Mouse (Mus musculus) hindbrain, embryonic 13.5 days (tissue): ENCODE results near the gene Timp2. TPM values are rescaled to one million over a fixed set of nuclear protein-coding genes. Genes with fewer than 3 reads are reported as not detected.

ENCODE experiments used
- ATAC-seq: fragments of 200-750 bp; cut with Nextera tagmentation; 2 replicates; pipeline ENCODE4 v1.8.0; 2017; ENCODE audit warnings: moderate TSS enrichment; ENCODE audit not compliant: low FRiP score
- H3K27ac ChIP-seq: fragments of 300-500 bp; sonication (generic); 2 replicates; pipeline ENCODE4 v1.5.1; 2015; ENCODE audit warnings: inconsistent platforms, mild to moderate bottlenecking, moderate library complexity
- H3K27me3 ChIP-seq: fragments of 300-500 bp; sonication (generic); 2 replicates; pipeline ENCODE4 v1.6.1; 2015; ENCODE audit warnings: mild to moderate bottlenecking, inconsistent platforms
- H3K36me3 ChIP-seq: fragments of 300-500 bp; sonication (generic); 2 replicates; pipeline ENCODE4 v1.6.1; 2015; ENCODE audit warnings: mild to moderate bottlenecking, inconsistent platforms
- H3K4me1 ChIP-seq: fragments of 300-500 bp; sonication (generic); replicated peaks from 2 replicates; pipeline ENCODE4 v1.6.1; 2015; ENCODE audit warnings: inconsistent platforms
- H3K4me2 ChIP-seq: fragments of 300-500 bp; sonication (generic); 2 replicates; pipeline ENCODE4 v1.6.1; 2015; ENCODE audit warnings: inconsistent platforms, mild to moderate bottlenecking, moderate library complexity
- H3K4me3 ChIP-seq: fragments of 300-500 bp; sonication (generic); 2 replicates; pipeline ENCODE4 v1.5.1; 2015; ENCODE audit warnings: mild to moderate bottlenecking, inconsistent platforms
- H3K9ac ChIP-seq: fragments of 300-500 bp; sonication (generic); 2 replicates; pipeline ENCODE4 v1.6.1; 2015; ENCODE audit warnings: mild to moderate bottlenecking, inconsistent platforms
- H3K9me3 ChIP-seq: fragments of 300-500 bp; sonication (generic); 2 replicates; pipeline ENCODE4 v1.6.1; 2016; ENCODE audit warnings: inconsistent platforms
- WGBS: fragments of 180-500 bp; shearing (Covaris S2); methylation state at CpG from one replicate; pipeline ENCODE4 v1.1.7; 2015; 5-methylcytosine and 5-hydroxymethylcytosine counted together
- polyA plus RNA-seq: library from polyadenylated mRNA; unstranded; fragments of >200 nt; fragmentation: Nextera tagmentation; extraction: Ambion mirVana; gene quantifications from 2 replicates; pipeline ENCODE4 v1.2.1, GENCODE M21; 2015

The Timp2 gene
- polyA plus RNA-seq, 1 experiment from 2014 or later, result 45.7 TPM

DNA sequence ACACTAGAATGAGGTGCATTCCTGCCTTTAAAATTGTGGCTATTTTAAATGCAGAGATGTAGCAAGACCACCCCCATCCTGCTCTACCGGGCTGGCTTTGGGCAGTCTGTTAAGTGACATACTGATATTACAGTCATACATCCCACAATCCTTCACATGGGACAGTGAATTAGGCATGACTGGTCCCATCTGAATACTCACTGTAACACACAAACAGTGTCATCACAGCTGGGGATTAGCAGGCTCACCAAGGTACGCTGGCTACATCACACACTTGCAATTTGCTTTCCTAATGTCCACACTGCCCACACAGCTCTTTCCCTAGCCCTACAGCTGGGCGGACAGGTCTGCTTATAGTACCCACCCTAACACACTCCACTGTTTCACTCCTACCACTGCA, 75.3 kb downstream of the Timp2 start:
- H3K27ac ChIP-seq, result no peak overlapping the region
- no peaks in the 10 kb centered on the region for H3K27me3 ChIP-seq
- H3K4me1 ChIP-seq, result no peaks in the 10 kb centered on the region
- H3K9ac ChIP-seq, result no peak overlapping the region
- 94% methylated on average over 3 of the region's 3 CpGs for WGBS
- H3K36me3 ChIP-seq, result peaks cover 99% of the 10 kb centered on the region
- H3K4me2 ChIP-seq, result no peak overlapping the region
- H3K4me3 ChIP-seq, result no peak overlapping the region
- no peak for ATAC-seq
- H3K9me3 ChIP-seq, result no peaks in the 10 kb centered on the region

DNA sequence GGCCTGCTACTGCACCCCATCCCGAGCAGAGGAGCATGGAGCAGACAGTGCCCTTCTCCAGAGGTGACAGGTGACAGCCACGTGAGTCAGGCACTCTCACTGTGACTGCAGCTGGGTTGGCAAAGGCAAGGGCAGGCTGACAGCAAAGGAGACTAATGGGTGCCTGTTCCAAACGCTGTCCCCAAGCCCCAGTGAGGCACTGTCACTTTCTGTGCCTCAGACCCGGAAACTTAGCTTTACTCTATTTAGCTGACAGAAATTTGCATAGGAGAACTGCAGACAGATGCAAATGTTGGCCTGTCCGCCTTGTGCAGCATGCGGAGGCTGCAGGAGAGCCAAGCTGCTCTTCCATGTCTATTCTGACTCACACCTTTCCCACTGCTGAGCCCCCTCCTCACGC, 79.2 kb downstream of the Timp2 start:
- Histone ChIP-seq H3K9ac (no peak overlapping the region), H3K27me3 (no peaks in the 10 kb centered on the region), H3K4me2 (no peak overlapping the region), H3K9me3 (no peaks in the 10 kb centered on the region), H3K36me3 (peaks cover 99% of the 10 kb centered on the region), H3K4me1 (no peaks in the 10 kb centered on the region), H3K4me3 (no peak overlapping the region), H3K27ac (no peak overlapping the region)
- no peak for ATAC-seq
- 90% methylated on average over 7 of the region's 7 CpGs for WGBS

DNA sequence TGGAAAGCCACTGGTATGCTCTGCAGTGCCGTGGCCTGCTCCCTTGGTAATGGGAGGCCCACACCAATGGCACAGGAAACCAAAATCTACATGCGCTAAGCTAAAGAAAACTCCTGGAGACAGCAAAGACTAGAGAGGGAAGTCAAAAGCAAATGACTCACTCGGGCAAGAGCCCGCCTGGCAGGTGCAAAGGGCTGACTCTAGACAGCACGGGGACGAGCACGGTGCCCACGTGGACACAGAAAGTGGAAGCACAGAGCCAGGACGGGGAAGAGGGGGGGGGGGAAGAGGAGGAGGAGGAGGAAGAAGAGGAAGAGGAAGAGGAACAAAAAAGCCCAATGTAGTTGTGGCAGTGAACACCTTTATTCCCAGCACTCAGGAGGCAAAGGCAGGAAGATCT, 80.4 kb downstream of the Timp2 start:
- no peak overlapping the region for H3K27ac ChIP-seq
- H3K4me2 ChIP-seq, result no peak overlapping the region
- H3K36me3 ChIP-seq, result peaks cover 97% of the 10 kb centered on the region
- no peak overlapping the region for H3K4me3 ChIP-seq
- no peaks in the 10 kb centered on the region for H3K27me3 ChIP-seq
- no peaks in the 10 kb centered on the region for H3K4me1 ChIP-seq
- no peak for ATAC-seq
- H3K9me3 ChIP-seq, result no peaks in the 10 kb centered on the region
- no peak overlapping the region for H3K9ac ChIP-seq
- WGBS, result 98% methylated on average over 9 of the region's 9 CpGs

DNA sequence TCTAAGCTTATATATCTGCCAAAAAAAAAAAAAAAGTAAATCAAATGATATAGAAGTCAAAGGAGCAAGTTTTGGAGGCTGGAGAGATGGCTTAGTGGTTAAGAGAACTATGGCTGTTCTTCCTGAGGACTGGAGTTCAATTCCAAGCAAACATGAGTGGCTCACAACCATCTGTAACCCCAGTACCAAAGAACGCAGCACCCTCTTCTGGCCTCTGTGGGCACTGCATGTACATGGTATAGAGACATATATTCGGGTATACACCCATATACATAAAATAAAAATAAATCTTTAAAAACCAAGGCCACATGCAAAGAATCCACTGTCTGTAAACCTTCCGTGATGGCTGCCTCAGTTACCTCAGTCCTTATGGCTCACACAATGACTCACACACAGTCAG, 85.7 kb downstream of the Timp2 start:
- no peaks in the 10 kb centered on the region for H3K4me1 ChIP-seq
- H3K4me2 ChIP-seq, result no peak overlapping the region
- no peak overlapping the region for H3K27ac ChIP-seq
- peaks cover 97% of the 10 kb centered on the region for H3K36me3 ChIP-seq
- no peak overlapping the region for H3K9ac ChIP-seq
- no peaks in the 10 kb centered on the region for H3K27me3 ChIP-seq
- H3K4me3 ChIP-seq, result no peak overlapping the region
- ATAC-seq, result no peak
- H3K9me3 ChIP-seq, result no peaks in the 10 kb centered on the region
- 95% methylated on average over 3 of the region's 3 CpGs for WGBS

DNA sequence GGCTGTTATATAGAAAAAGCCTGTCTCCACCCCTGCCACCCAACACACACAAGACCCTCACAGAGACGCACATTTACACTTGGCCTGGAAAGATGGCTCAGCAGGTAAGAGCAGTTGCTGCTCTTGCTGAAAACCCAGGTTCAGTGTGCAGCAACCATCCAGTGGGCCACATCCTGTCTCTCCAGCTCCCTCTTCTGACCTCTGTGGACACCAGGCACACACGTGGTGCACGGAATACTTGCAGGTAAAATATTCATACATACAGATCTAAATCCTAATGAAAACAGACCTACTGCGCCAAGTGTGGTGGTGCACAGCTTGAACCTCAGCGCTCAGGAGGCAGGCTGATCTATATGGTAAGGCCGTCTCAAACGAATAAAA, 88.9 kb downstream of the Timp2 start:
- Histone ChIP-seq H3K27me3 (no peaks in the 10 kb centered on the region), H3K9me3 (no peaks in the 10 kb centered on the region), H3K36me3 (peaks cover 97% of the 10 kb centered on the region), H3K9ac (no peak overlapping the region), H3K4me1 (no peaks in the 10 kb centered on the region), H3K4me2 (no peak overlapping the region), H3K4me3 (no peak overlapping the region), H3K27ac (no peak overlapping the region)
- 92% methylated on average over 7 of the region's 7 CpGs for WGBS
- no peak for ATAC-seq

DNA sequence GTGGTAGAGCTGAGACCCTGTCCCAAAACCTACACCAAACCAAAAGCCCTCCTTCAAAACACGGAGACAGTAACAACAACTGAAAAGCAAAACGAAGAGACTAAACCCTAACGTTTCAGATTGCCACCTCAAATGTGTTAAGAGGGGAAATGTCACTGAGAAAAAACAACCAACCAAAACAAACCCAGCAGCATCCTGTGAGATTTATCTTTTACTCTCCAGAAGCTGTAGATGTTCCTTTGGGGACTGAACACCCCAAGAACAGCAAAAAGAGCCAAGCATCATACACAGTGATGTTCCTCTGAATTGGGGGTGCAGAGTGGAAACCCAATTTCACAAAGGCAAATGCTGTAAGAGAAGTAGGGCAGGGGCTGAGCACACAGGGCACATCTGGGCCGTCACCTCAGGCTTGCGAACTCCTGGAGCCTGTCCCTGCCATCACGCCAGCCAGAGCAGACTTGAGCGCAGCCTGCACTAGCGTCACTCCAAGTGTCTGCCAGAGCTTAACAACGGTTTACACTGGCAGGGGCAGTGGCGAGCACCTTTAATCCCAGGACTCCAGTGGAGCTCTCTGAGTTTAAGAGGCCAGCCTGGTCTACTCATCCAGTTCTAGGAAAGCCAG, 89.4 kb downstream of the Timp2 start:
- no peak for ATAC-seq
- H3K4me2 ChIP-seq, result no peak overlapping the region
- H3K27ac ChIP-seq, result no peak overlapping the region
- H3K9me3 ChIP-seq, result no peaks in the 10 kb centered on the region
- H3K4me3 ChIP-seq, result no peak overlapping the region
- WGBS, result 93% methylated on average over 10 of the region's 10 CpGs
- peaks cover 97% of the 10 kb centered on the region for H3K36me3 ChIP-seq
- no peaks in the 10 kb centered on the region for H3K4me1 ChIP-seq
- H3K9ac ChIP-seq, result no peak overlapping the region
- no peaks in the 10 kb centered on the region for H3K27me3 ChIP-seq

DNA sequence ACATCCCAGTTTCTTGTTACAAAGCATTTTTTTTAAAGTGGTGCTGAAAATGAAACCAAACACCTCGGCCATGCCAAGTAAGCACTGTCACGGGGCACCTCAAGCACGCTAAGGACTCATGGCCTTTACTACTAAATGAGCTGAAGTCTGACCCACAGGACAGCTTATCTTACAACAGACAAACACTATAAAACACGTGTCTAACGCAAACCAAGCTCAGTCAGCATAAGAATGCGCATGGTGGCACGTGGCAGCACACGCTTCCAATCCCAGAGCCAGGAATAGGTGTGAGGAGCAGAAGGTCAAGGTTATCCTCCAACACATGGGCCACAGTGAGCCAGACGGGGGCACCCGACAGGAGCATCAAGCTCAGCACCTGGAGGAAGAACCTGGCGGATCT, 89.9 kb downstream of the Timp2 start:
- H3K9me3 ChIP-seq, result no peaks in the 10 kb centered on the region
- H3K36me3 ChIP-seq, result peaks cover 99% of the 10 kb centered on the region
- no peak overlapping the region for H3K4me3 ChIP-seq
- no peaks in the 10 kb centered on the region for H3K27me3 ChIP-seq
- H3K27ac ChIP-seq, result no peak overlapping the region
- no peak overlapping the region for H3K4me2 ChIP-seq
- H3K4me1 ChIP-seq, result no peaks in the 10 kb centered on the region
- no peak for ATAC-seq
- WGBS, result 95% methylated on average over 11 of the region's 11 CpGs
- no peak overlapping the region for H3K9ac ChIP-seq

DNA sequence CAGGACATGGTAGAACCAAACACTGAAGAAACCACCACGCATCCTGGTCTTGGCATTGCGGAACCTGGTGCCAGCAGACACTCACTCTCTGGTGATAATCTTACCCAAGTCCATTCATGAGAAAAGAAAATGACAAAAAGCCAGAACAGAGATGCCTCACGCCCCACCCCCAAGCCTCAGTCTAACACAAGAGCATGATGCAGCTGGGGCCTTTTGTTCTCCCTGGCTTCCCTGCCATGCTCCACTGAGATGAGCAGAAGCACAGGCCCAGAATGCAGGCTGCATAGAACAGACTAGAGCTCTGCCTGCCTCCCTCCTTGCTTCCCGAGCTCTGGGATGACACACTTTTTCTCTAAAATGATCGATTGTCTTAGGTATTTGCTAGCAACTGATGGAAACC, 92.4 kb downstream of the Timp2 start:
- Histone ChIP-seq H3K4me2 (no peak overlapping the region), H3K9ac (no peak overlapping the region), H3K9me3 (no peaks in the 10 kb centered on the region), H3K4me1 (no peaks in the 10 kb centered on the region), H3K36me3 (peaks cover 100% of the 10 kb centered on the region), H3K27me3 (no peaks in the 10 kb centered on the region), H3K27ac (no peak overlapping the region), H3K4me3 (no peak overlapping the region)
- ATAC-seq, result no peak
- 83% methylated on average over 5 of the region's 5 CpGs for WGBS

DNA sequence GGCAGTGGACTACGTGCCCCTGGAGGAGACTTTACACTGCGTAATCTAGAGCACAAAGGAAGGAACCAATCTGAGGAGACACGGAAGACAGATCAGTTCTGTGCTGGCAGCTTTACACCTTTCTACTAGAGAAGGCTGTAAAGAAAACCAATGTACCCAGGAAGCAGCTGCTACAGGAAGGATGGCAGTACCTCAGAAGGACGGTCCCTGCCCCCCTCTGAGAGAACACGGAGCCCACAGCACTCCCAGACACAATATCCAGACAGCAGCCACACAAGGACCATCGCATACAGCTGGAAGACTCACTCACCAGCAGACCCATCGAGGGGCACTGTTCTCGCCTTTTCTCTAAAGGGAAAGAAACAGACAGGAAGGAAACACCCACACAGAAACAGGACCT, 95.5 kb downstream of the Timp2 start:
- Histone ChIP-seq H3K27me3 (no peaks in the 10 kb centered on the region), H3K9ac (no peak overlapping the region), H3K4me2 (no peak overlapping the region), H3K27ac (no peak overlapping the region), H3K4me1 (no peaks in the 10 kb centered on the region), H3K9me3 (no peaks in the 10 kb centered on the region), H3K36me3 (peaks cover 92% of the 10 kb centered on the region), H3K4me3 (no peak overlapping the region)
- ATAC-seq, result no peak
- WGBS, result 94% methylated on average over 8 of the region's 8 CpGs

DNA sequence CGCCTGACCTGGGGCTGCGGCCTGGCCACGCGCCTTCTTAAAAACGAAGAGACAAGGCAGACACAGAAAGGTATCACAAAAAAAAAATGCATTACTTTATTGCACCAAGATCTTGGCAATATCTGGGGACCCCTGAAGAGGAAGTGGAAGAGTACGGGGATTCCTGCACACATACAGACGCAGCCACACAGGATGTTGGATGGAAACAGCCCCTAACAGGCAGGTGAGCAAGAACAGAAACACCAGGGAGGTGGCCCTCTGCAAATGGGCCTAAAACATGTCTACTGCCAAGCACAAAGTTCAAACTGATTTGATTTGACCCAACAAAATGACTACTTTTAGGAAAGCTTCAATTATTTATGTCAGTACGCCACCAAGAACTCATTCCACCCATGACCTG, 96.0 kb downstream of the Timp2 start:
- ATAC-seq, result no peak
- Histone ChIP-seq H3K27ac (no peak overlapping the region), H3K4me1 (peaks cover 3% of the 10 kb centered on the region; the same call in 1 of the 2 replicates), H3K9ac (no peak overlapping the region), H3K4me3 (no peak overlapping the region), H3K36me3 (peaks cover 87% of the 10 kb centered on the region), H3K27me3 (no peaks in the 10 kb centered on the region), H3K9me3 (no peaks in the 10 kb centered on the region), H3K4me2 (no peak overlapping the region)
- 97% methylated on average over 8 of the region's 8 CpGs for WGBS

DNA sequence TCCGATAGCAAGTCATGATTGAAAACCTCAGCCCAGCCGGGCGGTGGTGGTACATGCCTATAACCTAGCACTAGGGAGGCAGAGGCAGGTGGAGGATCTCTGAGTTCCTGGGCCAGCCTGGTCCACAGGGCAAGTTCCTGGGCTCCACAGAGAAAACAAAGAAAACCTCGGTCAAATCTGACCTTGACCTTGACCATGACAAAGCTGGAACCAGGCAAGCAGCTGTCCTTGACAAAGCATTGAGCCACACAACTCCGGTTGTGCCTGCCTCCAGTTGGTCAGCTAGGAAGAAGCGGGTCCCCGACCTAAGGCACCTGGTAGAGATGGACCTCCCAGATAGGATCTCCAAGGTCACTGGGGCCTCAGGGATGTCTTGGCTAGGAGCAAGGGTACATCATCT, 99.2 kb downstream of the Timp2 start:
- no peak for ATAC-seq
- Histone ChIP-seq H3K4me3 (no peak overlapping the region), H3K27ac (no peak overlapping the region), H3K36me3 (peaks cover 55% of the 10 kb centered on the region), H3K4me2 (no peak overlapping the region), H3K4me1 (peaks cover 17% of the 10 kb centered on the region), H3K9me3 (no peaks in the 10 kb centered on the region), H3K9ac (no peak overlapping the region), H3K27me3 (no peaks in the 10 kb centered on the region)
- 91% methylated on average over 7 of the region's 7 CpGs for WGBS

DNA sequence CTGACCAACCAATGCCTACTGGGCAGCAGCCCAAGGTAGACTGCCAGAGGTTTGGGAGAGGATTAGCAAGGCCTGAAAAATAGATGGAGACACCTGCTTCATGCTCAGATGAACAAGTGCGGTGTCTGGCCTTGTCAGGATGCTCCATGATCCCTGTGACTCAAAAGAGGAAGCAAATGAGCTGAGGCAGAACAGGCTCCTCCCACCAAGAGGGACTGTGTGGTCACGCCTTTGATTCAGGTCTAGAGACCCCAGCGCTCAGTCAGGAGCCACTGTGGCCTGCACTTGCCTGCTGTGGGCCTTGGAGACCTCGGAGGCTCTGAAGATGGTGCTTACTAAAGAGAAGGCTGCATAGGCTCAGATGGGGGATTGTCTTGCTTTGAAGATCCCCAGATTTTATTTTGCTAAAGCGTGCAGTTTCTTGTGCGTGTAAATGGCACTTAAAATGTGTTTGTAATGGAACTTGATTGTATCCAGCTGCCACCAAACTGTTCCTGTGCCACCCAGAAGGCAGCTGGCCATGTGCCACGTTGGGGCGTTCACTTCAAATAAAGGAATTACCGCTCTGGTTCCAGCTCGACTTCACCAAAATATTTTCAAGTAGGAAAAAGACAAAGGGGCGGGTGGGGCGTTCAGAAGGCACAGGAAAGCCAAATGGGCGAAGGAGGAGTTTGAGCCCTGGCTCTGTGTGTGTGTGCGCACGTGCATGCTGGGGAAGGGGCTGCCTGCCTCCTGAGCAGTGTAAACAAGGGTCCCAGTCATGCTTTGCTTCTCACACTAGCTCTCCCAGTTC, 101.2 kb downstream of the Timp2 start:
- peaks cover 18% of the 10 kb centered on the region for H3K4me1 ChIP-seq
- ATAC-seq, result peak; percentile 64; the same call in 1 of the 2 replicates
- whole genome bisulfite sequencing, result 46% methylated on average over 15 of the region's 15 CpGs

More for the DNA sequence above, 101.2 kb downstream of the Timp2 start:
- Histone ChIP-seq H3K27me3 (no peaks in the 10 kb centered on the region), H3K9ac (no peak overlapping the region; the same call in 1 of the 2 replicates), H3K4me3 (no peak overlapping the region), H3K9me3 (no peaks in the 10 kb centered on the region), H3K4me2 (no peak overlapping the region), H3K36me3 (peaks cover 35% of the 10 kb centered on the region), H3K27ac (peak overlapping the region; percentile 86)
